Mouse (Mus musculus) liver, postnatal 0 days (tissue): Measurements from ENCODE around the gene Tmem235.

ENCODE experiments used
- CTCF ChIP-seq: sonication (generic); IDR thresholded peaks from 2 replicates; pipeline ENCODE4 v1.5.1; 2016; ENCODE audit warnings: antibody characterized with exemption, low read depth
- EP300 ChIP-seq: IDR thresholded peaks from 2 replicates; pipeline ENCODE4 v1.6.1; 2016; ENCODE audit warnings: antibody characterized with exemption, low read depth, mild to moderate bottlenecking

DNA sequence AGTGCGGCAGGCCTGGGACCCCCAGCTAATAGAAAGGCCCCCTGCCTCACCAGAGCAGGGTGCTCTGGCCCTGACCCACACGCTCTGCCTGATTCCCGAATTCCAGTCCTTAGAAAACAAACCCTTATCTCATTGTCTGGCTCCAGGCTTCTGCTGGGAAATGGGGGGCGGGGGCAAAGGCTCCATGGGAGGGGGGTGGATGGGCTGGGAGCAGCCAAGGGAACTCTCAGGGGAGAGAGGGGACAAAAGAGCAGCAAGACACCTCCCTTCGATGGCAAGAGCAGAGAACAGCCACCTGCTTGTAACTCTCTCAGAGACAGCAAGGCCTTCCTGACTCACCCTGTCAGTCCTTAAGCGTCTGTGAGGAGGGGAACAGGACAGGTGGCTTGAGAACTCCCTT lies 15.1 kb downstream of the Tmem235 start:
- TF ChIP-seq CTCF = no peak
- TF ChIP-seq EP300 = no peak
